Mouse (Mus musculus) common myeloid progenitor, adult 5-6 weeks (primary cell): ENCODE data around the gene Map3k4. TPM values are rescaled to one million over a fixed set of nuclear protein-coding genes. Genes with fewer than 3 reads are reported as not detected.

Source experiments
- ATAC-seq: replicated peaks from 2 replicates; pipeline ENCODE4 v1.8.0; 2016; ENCODE audit warnings: low read depth, mild to moderate bottlenecking, moderate TSS enrichment, inconsistent platforms; ENCODE audit not compliant: poor library complexity, severe bottlenecking
- total RNA-seq: library from RNA; stranded (forward); fragments of 200-1000, 187-1606 nt; gene quantifications from 2 replicates; pipeline ENCODE4 v1.2.3, GENCODE M21; 2017

Map3k4 gene
- total RNA-seq, 1 experiment from 2014 or later: 38.5 TPM

GRCm38 (mm10) chr17:12199933-12200332, 118.7 kb downstream of the Map3k4 start:
- ATAC-seq: no peak

- ATAC-seq: no peak
Measured at GRCm38 (mm10) chr17:12195604-12196003, 123.0 kb downstream of the Map3k4 start.

GRCm38 (mm10) chr17:12195137-12195536, 123.5 kb downstream of the Map3k4 start:
- ATAC-seq: no peak; the same call in 1 of the 2 replicates

- no peak for ATAC-seq
Measured at GRCm38 (mm10) chr17:12187782-12188181, 130.8 kb downstream of the Map3k4 start.

- ATAC-seq: no peak
Measured at GRCm38 (mm10) chr17:12186341-12186740, 132.3 kb downstream of the Map3k4 start.

GRCm38 (mm10) chr17:12185855-12186254, 132.7 kb downstream of the Map3k4 start:
- ATAC-seq: peak; percentile 79

GRCm38 (mm10) chr17:12184283-12184682, 134.3 kb downstream of the Map3k4 start:
- no peak for ATAC-seq

GRCm38 (mm10) chr17:12182702-12183485, 135.7 kb downstream of the Map3k4 start:
- no peak for ATAC-seq

GRCm38 (mm10) chr17:12179766-12180165, 138.8 kb downstream of the Map3k4 start:
- ATAC-seq: no peak

GRCm38 (mm10) chr17:12179339-12179738, 139.3 kb downstream of the Map3k4 start:
- ATAC-seq: no peak

Other genes starting within 250 kb of the Map3k4 start
- 7.0 and 11.6 TPM in 2 replicates for gene Agpat4, start 200.1 kb downstream of the Map3k4 start, total RNA-seq
- gene Plg, start 59.8 kb upstream of the Map3k4 start, total RNA-seq: not detected in 2 replicates
- 36.2 and 45.5 TPM in 2 replicates for gene Slc22a3, start 188.9 kb upstream of the Map3k4 start, total RNA-seq